Mouse (Mus musculus) myocyte (in vitro differentiated cells): ENCODE results near the gene Jade1. TPM values are rescaled to one million over a fixed set of nuclear protein-coding genes. Genes with fewer than 3 reads are reported as not detected.

Experiments
- H3K27me3 ChIP-seq: one replicate; pipeline ENCODE4 v1.6.1; 2011; ENCODE audit not compliant: control insufficient read depth, insufficient read depth, insufficient read length
- H3K36me3 ChIP-seq: one replicate; pipeline ENCODE4 v1.6.1; 2011; ENCODE audit not compliant: control insufficient read depth, insufficient read depth
- H3K4me2 ChIP-seq: one replicate; pipeline ENCODE4 v1.6.1; 2011; ENCODE audit warnings: low read depth, control low read depth
- H3K4me3 ChIP-seq: one replicate; pipeline ENCODE4 v1.5.1; 2011; ENCODE audit warnings: mild to moderate bottlenecking, control low read depth, moderate library complexity
- H3K79me2 ChIP-seq: one replicate; pipeline ENCODE4 v1.6.1; 2011; ENCODE audit not compliant: control insufficient read depth, insufficient read depth
- H3ac ChIP-seq: one replicate; pipeline ENCODE4 v1.6.1; 2011; ENCODE audit not compliant: control insufficient read depth, insufficient read length
- CEBPB ChIP-seq: IDR thresholded peaks from 2 replicates; pipeline ENCODE4 v1.6.1; 2011; ENCODE audit warnings: mild to moderate bottlenecking, moderate library complexity; ENCODE audit not compliant: poor library complexity, insufficient read depth, severe bottlenecking
- E2F4 ChIP-seq: IDR thresholded peaks from one replicate; pipeline ENCODE4 v1.6.1; 2011; ENCODE audit warnings: mild to moderate bottlenecking, control low read depth, moderate library complexity; ENCODE audit not compliant: insufficient read depth
- MAX ChIP-seq: IDR thresholded peaks from one replicate; pipeline ENCODE4 v1.6.1; 2011; ENCODE audit warnings: low read depth, mild to moderate bottlenecking, control low read depth
- MYOD1 ChIP-seq, 3 experiments: IDR thresholded peaks; one replicate each; pipeline ENCODE4 v1.6.1; 2011; ENCODE audit warnings: control low read depth in 2 of 3, low read depth in 2 of 3, mild to moderate bottlenecking in 2 of 3, moderate library complexity in 1 of 3; ENCODE audit not compliant: insufficient read length in 2 of 3, control insufficient read depth in 1 of 3
- MYOG ChIP-seq, 3 experiments: IDR thresholded peaks; one replicate each; pipeline ENCODE4 v1.6.1; 2011; ENCODE audit warnings: control low read depth in 2 of 3, low read depth in 2 of 3, mild to moderate bottlenecking in 2 of 3; ENCODE audit not compliant: insufficient read length in 2 of 3, control insufficient read depth in 1 of 3, insufficient read depth in 1 of 3
- POLR2A ChIP-seq: IDR thresholded peaks from one replicate; pipeline ENCODE4 v1.6.1; 2011; ENCODE audit warnings: low read depth, mild to moderate bottlenecking, control low read depth, moderate library complexity; ENCODE audit not compliant: insufficient read length
- POLR2AphosphoS2 ChIP-seq: IDR thresholded peaks from one replicate; pipeline ENCODE4 v1.6.1; 2011; ENCODE audit warnings: low read depth, control low read depth; ENCODE audit not compliant: insufficient read length
- REST ChIP-seq: IDR thresholded peaks from one replicate; pipeline ENCODE4 v1.6.1; 2011; ENCODE audit warnings: mild to moderate bottlenecking, control low read depth, moderate library complexity; ENCODE audit not compliant: insufficient read depth, insufficient read length
- SRF ChIP-seq: IDR thresholded peaks from one replicate; pipeline ENCODE4 v1.6.1; 2011; ENCODE audit warnings: low read depth; ENCODE audit not compliant: control insufficient read depth, insufficient read length
- TCF12 ChIP-seq: IDR thresholded peaks from one replicate; pipeline ENCODE4 v1.6.1; 2011; ENCODE audit warnings: mild to moderate bottlenecking, control low read depth; ENCODE audit not compliant: poor library complexity, insufficient read depth, severe bottlenecking
- TCF3 ChIP-seq: IDR thresholded peaks from one replicate; pipeline ENCODE4 v1.6.1; 2011; ENCODE audit warnings: low read depth, control low read depth; ENCODE audit not compliant: insufficient read length
- USF1 ChIP-seq: IDR thresholded peaks from one replicate; pipeline ENCODE4 v1.6.1; 2011; ENCODE audit warnings: low read depth, mild to moderate bottlenecking, control low read depth, moderate library complexity
- polyA plus RNA-seq: library from polyadenylated mRNA; unstranded; fragments of >200 nt; fragmentation: generic; extraction: Trizol; gene quantifications from one replicate; pipeline ENCODE4 v1.2.1, GENCODE M21; 2012; ENCODE audit warnings: missing spikeins

The Jade1 gene
- polyA plus RNA-seq, 1 experiment, result 8.8 TPM

DNA sequence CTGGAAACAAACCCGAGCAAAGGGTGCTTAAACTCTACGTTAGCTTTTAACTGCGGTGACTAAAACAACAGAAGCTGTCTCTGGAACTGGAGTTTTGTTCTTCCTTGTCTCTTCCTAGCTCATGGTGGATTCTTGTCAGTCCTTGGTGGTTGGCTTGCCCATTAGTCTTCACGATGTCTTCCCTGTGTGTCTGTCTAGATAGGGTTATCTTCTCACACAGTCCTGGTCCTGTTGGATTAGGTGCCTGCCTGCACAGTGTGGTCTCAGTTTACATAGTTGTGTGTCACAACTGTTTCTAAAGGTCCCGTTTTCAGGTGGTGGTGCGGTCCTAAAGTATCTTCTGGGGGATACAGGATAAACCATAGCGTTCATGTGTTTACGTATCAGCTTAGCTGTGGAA lies 41.5 kb downstream of the Jade1 start:
- Histone ChIP-seq H3K27me3 (no peaks in the 10 kb centered on the region), H3K79me2 (no peaks in the 10 kb centered on the region), H3K4me2 (no peak overlapping the region), H3K36me3 (peaks cover 51% of the 10 kb centered on the region), H3K4me3 (no peak overlapping the region), H3ac (no peak overlapping the region)
- TF ChIP-seq POLR2AphosphoS2 (no peak), MYOG (IDR thresholded peaks at IDR 0.05; ENCODE audit: control insufficient read depth in 1 of 3, insufficient read depth in 1 of 3, insufficient read length in 2 of 3, low read depth in 2 of 3) (no peak), USF1 (no peak), MAX (no peak), POLR2A (no peak), TCF12 (no peak), TCF3 (no peak), E2F4 (no peak), CEBPB (no peak), SRF (no peak), MYOD1 (IDR thresholded peaks at IDR 0.05; ENCODE audit: control insufficient read depth in 1 of 3, insufficient read length in 2 of 3, low read depth in 2 of 3) (no peak)

- Histone ChIP-seq H3ac (no peak overlapping the region), H3K27me3 (no peaks in the 10 kb centered on the region), H3K4me2 (no peak overlapping the region), H3K79me2 (no peaks in the 10 kb centered on the region), H3K4me3 (no peak overlapping the region), H3K36me3 (peaks cover 51% of the 10 kb centered on the region)
- no peak for TF ChIP-seq POLR2AphosphoS2
Measured at GRCm38 (mm10) chr3:41598412-41598811, 42.9 kb downstream of the Jade1 start.

DNA sequence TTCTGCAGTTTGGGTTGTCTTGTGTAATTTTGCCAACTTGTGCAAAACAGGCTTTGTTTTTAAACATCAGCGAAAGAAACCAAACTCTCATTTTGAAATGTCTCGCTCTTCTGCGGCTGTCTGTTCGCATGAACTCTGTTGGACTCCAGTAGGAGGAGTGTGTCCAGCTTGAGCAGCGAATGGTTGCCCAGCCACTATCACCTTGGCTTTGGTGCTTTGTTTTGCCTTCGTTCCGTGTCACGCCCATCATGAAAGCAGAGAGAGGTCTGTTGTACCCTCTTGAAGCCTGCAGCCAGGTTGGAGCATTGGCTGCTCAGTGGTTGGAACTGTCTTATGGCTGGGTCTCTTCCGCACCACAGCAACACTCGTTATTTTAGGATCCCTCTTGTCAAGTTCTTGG lies 43.7 kb downstream of the Jade1 start:
- H3K27me3 ChIP-seq, result no peaks in the 10 kb centered on the region
- peaks cover 43% of the 10 kb centered on the region for H3K36me3 ChIP-seq
- no peak overlapping the region for H3ac ChIP-seq
- no peaks in the 10 kb centered on the region for H3K79me2 ChIP-seq
- no peak for TF ChIP-seq POLR2AphosphoS2
- no peak for TF ChIP-seq E2F4
- no peak for TF ChIP-seq CEBPB
- no peak for TF ChIP-seq MYOD1 (IDR thresholded peaks at IDR 0.05; ENCODE audit: control insufficient read depth in 1 of 3, insufficient read length in 2 of 3, low read depth in 2 of 3)
- TF ChIP-seq TCF3, result no peak
- TF ChIP-seq REST, result no peak
- TF ChIP-seq SRF, result no peak
- no peak for TF ChIP-seq MYOG (IDR thresholded peaks at IDR 0.05; ENCODE audit: control insufficient read depth in 1 of 3, insufficient read depth in 1 of 3, insufficient read length in 2 of 3, low read depth in 2 of 3)
- no peak for TF ChIP-seq TCF12
- TF ChIP-seq USF1, result no peak
- TF ChIP-seq MAX, result no peak
- no peak for TF ChIP-seq POLR2A
- no peak overlapping the region for H3K4me3 ChIP-seq
- no peak overlapping the region for H3K4me2 ChIP-seq

GRCm38 (mm10) chr3:41599806-41600589 lies 44.5 kb downstream of the Jade1 start:
- H3K27me3 ChIP-seq, result no peaks in the 10 kb centered on the region
- H3ac ChIP-seq, result no peak overlapping the region
- no peaks in the 10 kb centered on the region for H3K79me2 ChIP-seq
- no peak overlapping the region for H3K4me3 ChIP-seq
- H3K4me2 ChIP-seq, result no peak overlapping the region
- TF ChIP-seq SRF (no peak), TCF12 (no peak), MYOD1 (IDR thresholded peaks at IDR 0.05; ENCODE audit: control insufficient read depth in 1 of 3, insufficient read length in 2 of 3, low read depth in 2 of 3) (no peak)
- peaks cover 37% of the 10 kb centered on the region for H3K36me3 ChIP-seq

- peaks cover 26% of the 10 kb centered on the region for H3K36me3 ChIP-seq
- TF ChIP-seq USF1, result no peak
- no peak for TF ChIP-seq SRF
- TF ChIP-seq POLR2A, result no peak
- no peak for TF ChIP-seq MYOD1 (IDR thresholded peaks at IDR 0.05; ENCODE audit: control insufficient read depth in 1 of 3, insufficient read length in 2 of 3, low read depth in 2 of 3)
- no peak for TF ChIP-seq MYOG (IDR thresholded peaks at IDR 0.05; ENCODE audit: control insufficient read depth in 1 of 3, insufficient read depth in 1 of 3, insufficient read length in 2 of 3, low read depth in 2 of 3)
- TF ChIP-seq REST, result no peak
- TF ChIP-seq MAX, result no peak
- TF ChIP-seq CEBPB, result no peak
- TF ChIP-seq POLR2AphosphoS2, result no peak
- TF ChIP-seq TCF12, result no peak
- no peak for TF ChIP-seq TCF3
- TF ChIP-seq E2F4, result no peak
- H3K4me2 ChIP-seq, result no peak overlapping the region
- no peaks in the 10 kb centered on the region for H3K79me2 ChIP-seq
- H3K27me3 ChIP-seq, result no peaks in the 10 kb centered on the region
- H3ac ChIP-seq, result no peak overlapping the region
- H3K4me3 ChIP-seq, result no peak overlapping the region
Measured at GRCm38 (mm10) chr3:41601226-41602020, 45.9 kb downstream of the Jade1 start.
